Mouse (Mus musculus): ENCODE results near the gene Carns1. TPM values are rescaled to one million over a fixed set of nuclear protein-coding genes. Genes with fewer than 3 reads are reported as not detected.

Carns1 gene
- polyA plus RNA-seq, 1 experiment from 2014 or later, result 3.1 TPM

DNA sequence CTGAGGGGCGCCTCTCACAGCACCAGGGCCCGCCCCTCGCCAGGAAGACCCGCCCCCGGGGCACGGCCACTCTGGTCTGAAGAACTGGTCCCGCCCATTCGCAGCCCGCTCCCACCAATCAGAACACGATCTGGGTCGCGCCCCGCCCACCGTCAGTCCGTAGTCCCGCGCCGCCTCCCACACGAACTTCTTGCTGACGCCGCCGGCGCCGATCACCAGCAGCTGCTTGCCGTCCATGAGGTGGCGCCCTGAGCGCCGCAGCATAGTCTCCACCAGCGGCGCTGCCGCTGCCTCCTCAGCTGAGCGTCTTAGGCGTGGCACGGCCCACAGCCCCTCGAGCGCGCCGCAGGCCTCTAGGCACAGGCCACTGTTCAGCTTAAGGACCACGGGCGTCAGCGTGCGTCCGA lies 5.9 kb downstream of the Carns1 start:
- Histone ChIP-seq H3K4me3 (replicated peaks) (peak overlapping the region; percentile 46), H3K4me1 (replicated peaks) (peaks cover 16% of the 10 kb centered on the region), H3K4me2 (peak overlapping the region; percentile 83), H3K9me3 (no peaks in the 10 kb centered on the region), H3K27ac (peak overlapping the region; percentile 88), H3K9ac (replicated peaks) (peak overlapping the region; percentile 77), H3K36me3 (no peaks in the 10 kb centered on the region), H3K27me3 (no peaks in the 10 kb centered on the region)
- ATAC-seq (ENCODE audit: insufficient number of reproducible peaks, insufficient read depth, low FRiP score, low TSS enrichment, low read depth), result peak; percentile 90
- WGBS, result under 1% methylated on average over 43 of the region's 43 CpGs

DNA sequence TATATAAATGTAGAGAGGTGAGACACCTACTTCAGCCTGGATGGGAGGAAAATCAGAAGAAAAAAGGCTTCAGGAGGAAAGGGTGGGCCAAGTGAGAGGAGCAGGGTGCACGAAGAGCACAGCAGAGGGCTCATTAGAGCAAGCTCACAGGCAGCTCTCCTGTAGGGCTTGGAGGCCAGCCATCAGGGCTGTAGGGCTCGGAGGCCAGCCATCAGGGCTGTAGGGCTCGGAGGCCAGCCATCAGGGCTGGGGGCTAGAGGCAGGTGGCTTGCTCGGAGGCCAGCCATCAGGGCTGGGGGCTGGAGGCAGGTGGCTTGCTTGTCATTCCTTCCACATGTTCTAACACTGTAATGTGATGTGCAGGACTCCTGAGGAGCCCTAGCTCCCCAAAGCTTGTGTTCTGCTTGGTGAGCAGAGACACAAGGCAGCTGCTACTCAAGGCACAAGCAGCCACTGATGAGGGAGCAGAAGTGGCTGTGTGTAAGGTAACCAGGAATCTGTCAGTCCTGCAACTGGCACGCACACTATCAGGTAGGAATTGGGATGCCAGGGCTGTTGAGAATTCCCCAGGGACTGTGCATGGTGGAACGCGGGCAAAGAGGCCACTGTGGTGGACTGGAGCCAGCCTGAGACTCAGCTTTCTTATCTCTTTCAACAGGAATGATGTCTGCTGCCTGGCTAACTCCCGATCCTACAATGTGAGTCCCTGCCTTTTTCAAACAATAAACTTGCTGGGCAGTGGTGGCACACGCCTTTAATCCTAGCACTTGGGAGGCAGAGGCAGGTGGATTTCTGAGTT lies 8.4 kb downstream of the Carns1 start:
- H3K9me3 ChIP-seq, result no peaks in the 10 kb centered on the region
- no peak overlapping the region for H3K4me3 ChIP-seq (replicated peaks)
- H3K36me3 ChIP-seq, result no peaks in the 10 kb centered on the region; the same call in 1 of the 2 replicates
- H3K4me2 ChIP-seq, result no peak overlapping the region
- H3K4me1 ChIP-seq (replicated peaks), result peaks cover 22% of the 10 kb centered on the region
- ATAC-seq (ENCODE audit: insufficient number of reproducible peaks, insufficient read depth, low FRiP score, low TSS enrichment, low read depth), result no peak
- 75% methylated on average over 9 of the region's 9 CpGs for WGBS
- no peaks in the 10 kb centered on the region for H3K27me3 ChIP-seq
- H3K27ac ChIP-seq, result no peak overlapping the region
- H3K9ac ChIP-seq (replicated peaks), result no peak overlapping the region

DNA sequence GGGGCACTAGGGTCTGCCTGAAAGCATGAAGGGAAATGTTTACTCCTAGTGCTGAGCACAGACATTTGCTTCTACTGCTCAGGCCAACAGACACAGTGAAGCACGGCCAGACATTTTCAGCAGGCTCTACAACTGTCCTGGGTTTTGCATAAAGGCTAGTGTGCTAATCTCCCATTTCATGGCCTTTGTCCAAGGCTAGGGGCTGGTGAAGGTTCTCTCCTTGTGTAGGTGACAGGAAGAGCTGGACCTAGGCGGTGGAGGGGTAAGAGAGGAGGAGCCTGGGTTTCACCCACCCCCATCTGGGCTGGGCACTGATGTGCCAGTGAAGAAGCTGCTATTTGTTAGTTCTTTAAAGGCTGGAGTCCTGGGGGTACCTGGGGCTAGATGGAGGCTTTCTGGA lies 10.6 kb downstream of the Carns1 start:
- Histone ChIP-seq H3K4me2 (no peak overlapping the region), H3K4me1 (replicated peaks) (peaks cover 7% of the 10 kb centered on the region), H3K27ac (no peak overlapping the region), H3K27me3 (no peaks in the 10 kb centered on the region), H3K36me3 (peaks cover 19% of the 10 kb centered on the region), H3K9me3 (no peaks in the 10 kb centered on the region), H3K9ac (replicated peaks) (no peak overlapping the region), H3K4me3 (replicated peaks) (no peak overlapping the region)
- WGBS, result 79% methylated on average over 2 of the region's 2 CpGs
- ATAC-seq (ENCODE audit: insufficient number of reproducible peaks, insufficient read depth, low FRiP score, low TSS enrichment, low read depth), result no peak

DNA sequence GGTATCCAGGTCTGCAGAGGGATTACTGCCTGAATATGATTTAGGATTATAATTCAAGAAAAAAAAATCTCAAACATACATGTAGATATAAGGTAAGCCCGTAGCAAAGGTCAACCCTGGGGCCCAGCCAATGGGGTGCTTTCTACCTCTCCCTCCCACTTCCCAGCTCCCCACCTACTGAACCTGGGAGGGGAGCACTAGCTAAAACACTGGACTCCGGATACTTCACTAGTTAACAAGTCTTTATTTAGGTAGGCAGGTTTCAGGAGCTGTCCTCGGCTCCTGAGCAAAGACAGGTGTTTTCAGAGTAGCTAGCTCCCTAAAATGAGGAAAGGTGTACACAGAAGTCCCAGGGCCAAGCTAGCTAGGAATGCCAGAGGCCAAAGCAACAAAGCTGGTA lies 11.2 kb downstream of the Carns1 start:
- Histone ChIP-seq H3K4me3 (replicated peaks) (no peak overlapping the region), H3K36me3 (peaks cover 25% of the 10 kb centered on the region), H3K4me1 (replicated peaks) (peaks cover 7% of the 10 kb centered on the region), H3K27me3 (no peaks in the 10 kb centered on the region), H3K9ac (replicated peaks) (no peak overlapping the region), H3K27ac (no peak overlapping the region), H3K4me2 (no peak overlapping the region), H3K9me3 (no peaks in the 10 kb centered on the region)
- no peak for ATAC-seq (ENCODE audit: insufficient number of reproducible peaks, insufficient read depth, low FRiP score, low TSS enrichment, low read depth)
- WGBS, result 77% methylated on average over 3 of the region's 3 CpGs

DNA sequence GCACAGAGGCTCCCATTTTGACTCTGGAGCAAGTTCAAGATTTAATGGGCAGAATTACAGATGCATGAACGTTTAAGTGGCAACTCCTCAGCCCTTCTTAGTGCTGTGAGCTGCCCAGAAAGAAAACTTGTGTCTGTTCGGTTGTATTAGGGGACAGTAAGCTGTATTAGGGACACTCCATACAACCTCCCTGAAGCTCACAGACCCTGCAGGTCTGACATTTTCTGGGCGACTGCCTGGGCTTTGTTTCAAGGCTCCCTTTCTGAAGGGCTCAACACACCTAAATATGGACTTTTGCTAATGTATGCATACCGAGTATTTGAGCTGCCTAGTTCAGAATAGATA lies 11.8 kb downstream of the Carns1 start:
- Histone ChIP-seq H3K9me3 (no peaks in the 10 kb centered on the region), H3K4me3 (replicated peaks) (peak overlapping the region; percentile 69), H3K4me2 (peak overlapping the region; percentile 93), H3K4me1 (replicated peaks) (peaks cover 7% of the 10 kb centered on the region), H3K9ac (replicated peaks) (peak overlapping the region; percentile 52), H3K36me3 (peaks cover 31% of the 10 kb centered on the region), H3K27ac (peak overlapping the region; percentile 74), H3K27me3 (no peaks in the 10 kb centered on the region)
- ATAC-seq (ENCODE audit: insufficient number of reproducible peaks, insufficient read depth, low FRiP score, low TSS enrichment, low read depth), result peak; percentile 18; the same call in 1 of the 2 replicates
- WGBS, result 40% methylated on average over 4 of the region's 4 CpGs

DNA sequence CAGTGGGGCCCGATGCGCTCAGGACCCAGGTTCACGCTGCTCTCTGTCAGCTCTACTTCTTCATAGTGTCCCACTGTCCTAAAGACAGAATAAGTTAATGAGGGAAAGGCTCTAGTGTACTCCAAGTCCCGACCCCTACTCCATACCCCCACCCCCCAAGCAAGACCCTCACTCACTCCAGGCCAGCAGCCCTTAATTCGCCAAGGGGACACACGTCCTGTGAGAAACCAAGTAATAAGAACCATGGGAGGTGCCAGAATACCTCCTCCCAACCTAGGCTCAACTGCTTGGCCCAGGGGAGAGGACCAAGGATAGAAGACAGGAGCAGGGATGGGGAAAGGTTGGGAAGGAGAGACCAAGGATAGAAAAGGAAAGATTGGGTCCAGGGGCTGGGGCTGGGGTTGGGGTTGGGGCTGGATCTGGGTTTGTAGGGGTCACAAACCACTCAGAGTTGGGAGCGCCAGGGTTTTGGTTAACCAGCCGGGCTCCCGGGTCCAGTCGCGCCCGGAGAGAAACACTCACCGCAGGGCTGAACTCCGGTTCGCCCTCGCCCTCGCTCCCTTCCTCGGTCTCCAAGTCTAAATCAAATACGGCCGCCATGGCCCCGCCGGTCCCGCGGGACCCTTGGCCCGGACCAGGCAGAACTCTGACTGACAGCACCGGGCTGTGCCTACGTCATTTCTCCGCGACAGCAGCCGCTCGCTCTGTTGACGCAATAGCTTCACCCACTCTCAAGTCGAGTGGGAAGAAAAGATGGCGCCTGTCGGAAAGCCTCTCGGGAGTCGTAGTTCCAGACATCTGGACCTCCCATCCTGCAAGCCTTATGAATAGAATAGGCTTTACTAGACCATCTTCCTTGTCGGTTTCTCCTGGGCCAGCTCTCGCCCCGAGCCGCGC lies 12.4 kb downstream of the Carns1 start, which contains the start of gene Rps6kb2:
Gene Rps6kb2 (minus strand): TSS at position 709 of the 897 bp plus-strand sequence.
- H3K27me3 ChIP-seq, result no peaks in the 10 kb centered on the region
- peak within 1 kb of the TSS; percentile 69 for H3K4me3 ChIP-seq (replicated peaks)
- peak within 1 kb of the TSS; percentile 74 for H3K27ac ChIP-seq
- peak within 1 kb of the TSS; percentile 81 for H3K9ac ChIP-seq (replicated peaks)
- peaks cover 7% of the 10 kb centered on the region for H3K4me1 ChIP-seq (replicated peaks)
- H3K9me3 ChIP-seq, result no peaks in the 10 kb centered on the region
- H3K36me3 ChIP-seq, result peaks cover 38% of the 10 kb centered on the region
- H3K4me2 ChIP-seq, result peak within 1 kb of the TSS; percentile 93
- peak; percentile 75 for ATAC-seq (ENCODE audit: insufficient number of reproducible peaks, insufficient read depth, low FRiP score, low TSS enrichment, low read depth)
- 6% methylated on average over 42 of the region's 42 CpGs for WGBS

DNA sequence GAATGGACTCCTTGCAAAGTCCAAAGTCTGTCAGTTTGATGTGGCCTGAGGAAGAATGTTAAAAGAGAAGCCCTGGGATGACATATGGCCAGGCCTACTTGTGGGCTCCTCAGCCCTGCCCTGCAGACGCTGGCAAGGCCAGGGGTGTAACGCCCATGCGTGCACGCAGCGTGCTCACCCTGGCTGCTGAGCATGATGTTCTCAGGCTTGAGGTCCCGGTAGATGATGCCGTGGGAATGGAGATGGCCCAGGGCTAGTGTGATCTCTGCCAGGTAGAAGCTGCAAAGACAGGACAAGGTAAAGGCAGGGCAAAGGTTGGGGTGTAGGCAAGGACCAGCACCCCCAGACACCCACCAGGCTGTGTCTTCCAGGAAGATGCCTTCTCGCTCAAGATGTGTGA lies 16.2 kb downstream of the Carns1 start:
- WGBS, result 94% methylated on average over 8 of the region's 8 CpGs
- no peak for ATAC-seq (ENCODE audit: insufficient number of reproducible peaks, insufficient read depth, low FRiP score, low TSS enrichment, low read depth)
- H3K4me2 ChIP-seq, result no peak overlapping the region
- H3K27me3 ChIP-seq, result no peaks in the 10 kb centered on the region
- H3K36me3 ChIP-seq, result peaks cover 67% of the 10 kb centered on the region
- H3K27ac ChIP-seq, result no peak overlapping the region
- no peaks in the 10 kb centered on the region for H3K9me3 ChIP-seq
- no peak overlapping the region for H3K4me3 ChIP-seq (replicated peaks)
- no peak overlapping the region for H3K9ac ChIP-seq (replicated peaks)
- peaks cover 7% of the 10 kb centered on the region for H3K4me1 ChIP-seq (replicated peaks)

DNA sequence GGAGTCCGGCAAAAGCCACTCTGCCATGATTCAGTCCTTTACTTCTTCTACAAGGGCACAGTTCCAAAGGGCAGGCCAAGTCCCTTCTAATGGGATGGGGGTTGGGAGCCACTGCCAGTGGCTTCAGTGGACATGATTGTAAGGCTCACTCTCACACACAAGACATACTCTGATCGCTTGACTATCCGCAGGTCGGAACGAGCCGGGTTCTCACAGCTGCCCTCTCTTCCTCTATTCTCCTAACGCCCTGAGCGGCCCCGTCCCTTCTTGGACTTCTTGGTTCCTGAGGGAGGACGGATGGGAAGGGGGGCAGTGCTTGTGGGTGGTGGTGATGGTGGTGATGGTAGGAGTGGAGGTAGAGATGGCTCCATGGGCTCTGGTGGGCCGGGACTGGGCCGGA lies 18.5 kb downstream of the Carns1 start:
- H3K4me2 ChIP-seq, result no peak overlapping the region
- no peaks in the 10 kb centered on the region for H3K4me1 ChIP-seq (replicated peaks)
- ATAC-seq (ENCODE audit: insufficient number of reproducible peaks, insufficient read depth, low FRiP score, low TSS enrichment, low read depth), result no peak
- peaks cover 85% of the 10 kb centered on the region for H3K36me3 ChIP-seq
- H3K4me3 ChIP-seq (replicated peaks), result no peak overlapping the region
- 91% methylated on average over 12 of the region's 12 CpGs for WGBS
- no peaks in the 10 kb centered on the region for H3K27me3 ChIP-seq
- H3K27ac ChIP-seq, result no peak overlapping the region
- no peaks in the 10 kb centered on the region for H3K9me3 ChIP-seq
- no peak overlapping the region for H3K9ac ChIP-seq (replicated peaks)

DNA sequence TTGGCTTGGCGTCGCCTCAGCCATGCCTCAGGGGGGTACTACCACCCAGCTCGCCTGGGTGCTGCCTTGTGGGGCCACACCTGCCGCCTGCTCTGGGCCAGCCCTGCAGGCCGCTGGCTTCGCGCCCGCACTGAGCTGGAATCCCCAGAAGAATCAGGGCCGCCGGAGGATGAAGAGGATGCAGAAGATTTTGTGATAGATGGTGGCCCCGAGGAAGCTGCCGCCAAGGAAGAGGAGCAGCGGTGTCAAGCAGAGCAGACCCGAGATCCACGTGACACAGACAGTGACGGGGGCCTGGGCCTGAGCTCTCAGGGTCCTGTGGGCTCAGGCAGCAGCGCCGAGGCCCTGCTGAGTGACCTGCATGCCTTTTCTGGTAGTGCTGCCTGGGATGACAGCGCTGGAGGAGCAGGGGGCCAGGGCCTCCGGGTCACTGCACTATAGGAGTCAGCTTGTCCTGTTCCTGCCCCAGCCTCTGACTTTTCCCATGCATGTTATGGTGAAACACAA lies 19.2 kb downstream of the Carns1 start:
- no peak for ATAC-seq (ENCODE audit: insufficient number of reproducible peaks, insufficient read depth, low FRiP score, low TSS enrichment, low read depth)
- Histone ChIP-seq H3K36me3 (peaks cover 85% of the 10 kb centered on the region), H3K27me3 (no peaks in the 10 kb centered on the region), H3K4me3 (replicated peaks) (no peak overlapping the region), H3K4me2 (no peak overlapping the region), H3K9me3 (no peaks in the 10 kb centered on the region), H3K9ac (replicated peaks) (0 out of 2 replicates have a peak overlapping the region, but pooled peaks have one; percentile 27), H3K27ac (no peak overlapping the region), H3K4me1 (replicated peaks) (no peaks in the 10 kb centered on the region)
- 78% methylated on average over 20 of the region's 20 CpGs for WGBS

DNA sequence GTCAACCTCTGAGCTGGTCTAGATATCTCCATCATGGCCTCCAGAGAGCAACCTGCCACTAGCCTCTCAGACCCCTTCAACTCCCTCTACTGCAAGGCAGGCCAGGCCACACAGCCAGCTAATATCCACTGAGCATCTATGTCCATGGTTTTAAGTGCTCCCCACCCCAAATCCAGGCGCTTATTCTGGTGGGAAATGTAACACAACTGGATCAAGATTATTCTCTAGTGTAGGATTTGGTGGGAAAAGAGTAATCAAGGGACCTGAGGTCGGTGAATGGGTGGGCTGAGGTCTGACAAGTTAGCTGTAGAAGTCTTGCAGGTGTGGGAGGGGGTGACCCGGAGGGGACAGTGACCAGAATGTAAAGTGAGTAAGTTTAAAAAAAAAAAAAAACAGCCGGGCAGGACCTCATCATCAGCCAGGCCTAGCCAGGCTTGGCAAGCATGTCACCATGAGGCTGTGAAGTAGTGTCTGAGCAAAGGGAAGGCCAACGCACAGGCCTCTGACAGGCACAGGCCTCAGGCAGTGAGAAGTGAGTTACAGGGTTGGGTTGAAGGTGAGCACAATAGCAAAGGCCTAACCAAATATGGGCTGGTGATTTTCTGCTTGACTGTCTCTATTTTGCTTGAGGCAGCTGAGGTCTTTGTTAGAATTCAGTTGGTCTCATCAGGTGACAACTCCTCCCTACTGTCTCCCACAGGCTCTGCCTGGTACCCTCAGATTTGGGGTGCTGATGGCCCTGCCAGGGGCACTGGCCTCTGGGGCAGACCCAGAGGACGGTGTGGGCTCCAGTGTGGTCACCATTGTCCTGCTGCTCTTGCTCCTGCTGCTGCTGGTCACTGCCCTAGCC lies 19.8 kb downstream of the Carns1 start:
- H3K9ac ChIP-seq (replicated peaks), result peak overlapping the region; percentile 42; the same call in 1 of the 2 replicates
- H3K36me3 ChIP-seq, result peaks cover 86% of the 10 kb centered on the region
- no peaks in the 10 kb centered on the region for H3K4me1 ChIP-seq (replicated peaks)
- H3K4me3 ChIP-seq (replicated peaks), result no peak overlapping the region
- no peaks in the 10 kb centered on the region for H3K27me3 ChIP-seq
- 85% methylated on average over 6 of the region's 6 CpGs for WGBS
- no peak overlapping the region for H3K4me2 ChIP-seq
- H3K27ac ChIP-seq, result no peak overlapping the region
- H3K9me3 ChIP-seq, result no peaks in the 10 kb centered on the region
- ATAC-seq (ENCODE audit: insufficient number of reproducible peaks, insufficient read depth, low FRiP score, low TSS enrichment, low read depth), result no peak
